Mouse (Mus musculus): ENCODE measurements around the gene Mfsd2b. TPM values are rescaled to one million over a fixed set of nuclear protein-coding genes. Genes with fewer than 3 reads are reported as not detected.
A peak's percentile ranks its signal among the peaks of the same experiment; 100 is the strongest.

The Mfsd2b gene
- polyA plus RNA-seq, 1 experiment from 2014 or later: 3.5 TPM

- Histone ChIP-seq H3K9me3 (ENCODE audit: control insufficient read depth, low read length) (no peaks in the 10 kb centered on the region), H3K27me3 (ENCODE audit: control insufficient read depth, insufficient read depth, low read length) (no peaks in the 10 kb centered on the region), H3K27ac (replicated peaks; ENCODE audit: low read depth, low read length) (peak within 1 kb of the TSS; percentile 49; the same call in 1 of the 2 replicates), H3K36me3 (ENCODE audit: control insufficient read depth, insufficient read depth, low read length) (peaks cover 3% of the 10 kb centered on the region; the same call in 1 of the 2 replicates), H3K4me1 (ENCODE audit: control insufficient read depth, insufficient read depth, low read length) (0 out of 2 replicates have a peak, but pooled peaks cover 6% of the 10 kb centered on the region), H3K4me3 (ENCODE audit: low read depth, low read length) (peak within 1 kb of the TSS; percentile 75), H3K9ac (ENCODE audit: low read length) (peak within 1 kb of the TSS; percentile 61), H3K4me2 (ENCODE audit: low read depth, severe bottlenecking) (peak within 1 kb of the TSS; percentile 87)
- WGBS: under 1% methylated on average over 49 of the region's 49 CpGs
- peak; percentile 97 for ATAC-seq (ENCODE audit: insufficient number of reproducible peaks, low FRiP score, low TSS enrichment, low read depth)
- DNase-seq (ENCODE audit: low spot score): peak; percentile 98
These were observed 56.6 kb downstream of the Mfsd2b start, which contains the start of gene Sf3b6 for GRCm38 (mm10) chr12:4817361-4818101. Gene Sf3b6 (plus strand): TSS chr12:4817544.

- Histone ChIP-seq H3K4me3 (ENCODE audit: low read depth, low read length) (peak overlapping the region; percentile 75), H3K36me3 (ENCODE audit: control insufficient read depth, insufficient read depth, low read length) (peaks cover 3% of the 10 kb centered on the region; the same call in 1 of the 2 replicates), H3K4me1 (ENCODE audit: control insufficient read depth, insufficient read depth, low read length) (0 out of 2 replicates have a peak, but pooled peaks cover 6% of the 10 kb centered on the region), H3K9ac (ENCODE audit: low read length) (peak overlapping the region; percentile 61), H3K27me3 (ENCODE audit: control insufficient read depth, insufficient read depth, low read length) (no peaks in the 10 kb centered on the region), H3K27ac (replicated peaks; ENCODE audit: low read depth, low read length) (peak overlapping the region; percentile 49; the same call in 1 of the 2 replicates), H3K4me2 (ENCODE audit: low read depth, severe bottlenecking) (peak overlapping the region; percentile 87), H3K9me3 (ENCODE audit: control insufficient read depth, low read length) (no peaks in the 10 kb centered on the region)
- DNase-seq (ENCODE audit: low spot score) (no peak), ATAC-seq (ENCODE audit: insufficient number of reproducible peaks, low FRiP score, low TSS enrichment, low read depth) (peak; percentile 67; the same call in 1 of the 2 replicates)
- 12% methylated on average over 24 of the region's 24 CpGs for WGBS
These were observed 57.3 kb downstream of the Mfsd2b start for GRCm38 (mm10) chr12:4816680-4817360.

- DNase-seq (ENCODE audit: low spot score) (no peak), ATAC-seq (ENCODE audit: insufficient number of reproducible peaks, low FRiP score, low TSS enrichment, low read depth) (no peak)
- Histone ChIP-seq H3K9ac (ENCODE audit: low read length) (no peak overlapping the region), H3K36me3 (ENCODE audit: control insufficient read depth, insufficient read depth, low read length) (no peaks in the 10 kb centered on the region), H3K4me1 (ENCODE audit: control insufficient read depth, insufficient read depth, low read length) (0 out of 2 replicates have a peak, but pooled peaks cover 5% of the 10 kb centered on the region), H3K4me2 (ENCODE audit: low read depth, severe bottlenecking) (no peak overlapping the region), H3K9me3 (ENCODE audit: control insufficient read depth, low read length) (no peaks in the 10 kb centered on the region), H3K4me3 (ENCODE audit: low read depth, low read length) (no peak overlapping the region), H3K27me3 (ENCODE audit: control insufficient read depth, insufficient read depth, low read length) (no peaks in the 10 kb centered on the region), H3K27ac (replicated peaks; ENCODE audit: low read depth, low read length) (no peak overlapping the region)
- 81% methylated on average over 4 of the region's 4 CpGs for WGBS
These were observed 60.5 kb downstream of the Mfsd2b start for GRCm38 (mm10) chr12:4813636-4814035.

Other genes with a start within 250 kb of the Mfsd2b start
- 0.28 and 0.30 TPM in 2 replicates for gene Fam228a, start 135.9 kb downstream of the Mfsd2b start, polyA plus RNA-seq (2014; fragmentation: Nextera tagmentation; extraction: Ambion mirVana)
- 2.4 TPM in 2 replicates for gene Pfn4, start 105.3 kb downstream of the Mfsd2b start, polyA plus RNA-seq (2014; fragmentation: Nextera tagmentation; extraction: Ambion mirVana)
- gene Fam228b, start 105.1 kb downstream of the Mfsd2b start, polyA plus RNA-seq (2014; fragmentation: Nextera tagmentation; extraction: Ambion mirVana): 3.7 and 4.3 TPM in 2 replicates
- gene Sf3b6, start 56.8 kb downstream of the Mfsd2b start, polyA plus RNA-seq (2014; fragmentation: Nextera tagmentation; extraction: Ambion mirVana): 318 and 326 TPM in 2 replicates
- 8.6 and 9.0 TPM in 2 replicates for gene Fkbp1b, start 32.8 kb downstream of the Mfsd2b start, polyA plus RNA-seq (2014; fragmentation: Nextera tagmentation; extraction: Ambion mirVana)
- gene Wdcp, start 31.1 kb downstream of the Mfsd2b start, polyA plus RNA-seq (2014; fragmentation: Nextera tagmentation; extraction: Ambion mirVana): 20.0 and 22.6 TPM in 2 replicates
- 23.1 and 26.8 TPM in 2 replicates for gene Ubxn2a, start 33.3 kb upstream of the Mfsd2b start, polyA plus RNA-seq (2014; fragmentation: Nextera tagmentation; extraction: Ambion mirVana)
- gene Atad2b, start 43.0 kb upstream of the Mfsd2b start, polyA plus RNA-seq (2014; fragmentation: Nextera tagmentation; extraction: Ambion mirVana): 19.6 and 22.4 TPM in 2 replicates

Measured in limb, embryonic 11.5 days (tissue).